Mouse (Mus musculus) MEL (cell line): Measurements from ENCODE around the gene Galnt2.

Source experiments
- CTCF ChIP-seq, 3 experiments: IDR thresholded peaks in 2 of 3; conservative IDR thresholded peaks in 1 of 3; 2 replicates each; pipeline ENCODE4 v1.5.1; 2011 to 2012; ENCODE audit warnings: low read length in 3 of 3, low read depth in 2 of 3, mild to moderate bottlenecking in 2 of 3, improper control_type of control experiment in 1 of 3, inconsistent platforms in 1 of 3, mixed read lengths in 1 of 3, moderate library complexity in 1 of 3; ENCODE audit not compliant: control insufficient read depth in 1 of 3, insufficient read depth in 1 of 3, poor library complexity in 1 of 3, severe bottlenecking in 1 of 3
- ETS1 ChIP-seq: IDR thresholded peaks from 2 replicates; pipeline ENCODE4 v1.6.1; 2012; ENCODE audit warnings: low read depth, mild to moderate bottlenecking, inconsistent platforms, low read length, improper control_type of control experiment, moderate library complexity
- MAX ChIP-seq: IDR thresholded peaks from 2 replicates; pipeline ENCODE4 v1.6.1; 2011; ENCODE audit warnings: low read length, improper control_type of control experiment
- POLR2A ChIP-seq, 2 experiments: IDR thresholded peaks; 2 replicates each; pipeline ENCODE4 v1.6.1; 2011 to 2012; ENCODE audit warnings: low read length in 2 of 2, mild to moderate bottlenecking in 2 of 2, control low read depth in 1 of 2, improper control_type of control experiment in 1 of 2, low read depth in 1 of 2, moderate library complexity in 1 of 2; ENCODE audit not compliant: control insufficient read depth in 1 of 2, insufficient read depth in 1 of 2, poor library complexity in 1 of 2
- POLR2AphosphoS2 ChIP-seq: IDR thresholded peaks from 2 replicates; pipeline ENCODE4 v1.6.1; 2011; ENCODE audit warnings: low read length, improper control_type of control experiment
- TCF12 ChIP-seq: IDR thresholded peaks from 2 replicates; pipeline ENCODE4 v1.6.1; 2014; ENCODE audit warnings: low read depth, mild to moderate bottlenecking, inconsistent platforms, low read length, improper control_type of control experiment, moderate library complexity
- USF1 ChIP-seq: IDR thresholded peaks from 2 replicates; pipeline ENCODE4 v1.6.1; 2014; ENCODE audit warnings: low read depth, mild to moderate bottlenecking, inconsistent platforms, low read length, improper control_type of control experiment, moderate library complexity
- ZNF384 ChIP-seq: IDR thresholded peaks from 2 replicates; pipeline ENCODE4 v1.6.1; 2012; ENCODE audit warnings: low read depth, mild to moderate bottlenecking, inconsistent platforms, low read length, improper control_type of control experiment

- TF ChIP-seq CTCF (IDR thresholded peaks at IDR 0.05 in 2 of 3, conservative IDR thresholded peaks at IDR 0.05 in 1 of 3; ENCODE audit: control insufficient read depth in 1 of 3, insufficient read depth in 1 of 3, low read depth in 2 of 3, low read length in 3 of 3, poor library complexity in 1 of 3, severe bottlenecking in 1 of 3) = no peak
- no peak for TF ChIP-seq ZNF384
- TF ChIP-seq ETS1 = no peak
- no peak for TF ChIP-seq TCF12
- TF ChIP-seq POLR2A (IDR thresholded peaks at IDR 0.05; ENCODE audit: control insufficient read depth in 1 of 2, insufficient read depth in 1 of 2, low read depth in 1 of 2, low read length in 2 of 2, poor library complexity in 1 of 2) = no peak
- TF ChIP-seq POLR2AphosphoS2 = no peak
- TF ChIP-seq USF1 = no peak
- no peak for TF ChIP-seq MAX
Measured at GRCm38 (mm10) chr8:124256841-124257240, 25.6 kb downstream of the Galnt2 start.
